Mouse (Mus musculus) midbrain, postnatal 0 days (tissue): ENCODE data around the gene Copg2. TPM values are rescaled to one million over a fixed set of nuclear protein-coding genes. Genes with fewer than 3 reads are reported as not detected.
"Not testable (repeated sequence)": the region's sequence is repeated elsewhere in the genome, so short reads cannot be mapped to it uniquely, and the experiment has no call there.

ENCODE experiments used
- ATAC-seq: fragments of 200-750 bp; cut with Nextera tagmentation; 2 replicates; pipeline ENCODE4 v1.8.0; 2017; ENCODE audit warnings: moderate number of reproducible peaks, mild to moderate bottlenecking, moderate TSS enrichment, moderate library complexity; ENCODE audit not compliant: low FRiP score
- DNase-seq: peaks from one replicate; pipeline ENCODE4 v3.0.0-alpha.2; 2015; ENCODE audit warnings: low spot score
- H3K27ac ChIP-seq: fragments of 300-500 bp; sonication (generic); 2 replicates; pipeline ENCODE4 v1.5.1; 2014; ENCODE audit warnings: low read depth, mild to moderate bottlenecking, low read length, mixed read lengths
- H3K27me3 ChIP-seq: fragments of 300-500 bp; sonication (generic); 2 replicates; pipeline ENCODE4 v1.6.1; 2014; ENCODE audit warnings: low read length, control low read depth, mixed read lengths; ENCODE audit not compliant: insufficient read depth
- H3K36me3 ChIP-seq: fragments of 300-500 bp; sonication (generic); 2 replicates; pipeline ENCODE4 v1.6.1; 2014; ENCODE audit warnings: low read length, control low read depth, mixed read lengths; ENCODE audit not compliant: insufficient read depth
- H3K4me1 ChIP-seq: fragments of 300-500 bp; sonication (generic); 2 replicates; pipeline ENCODE4 v1.6.1; 2014; ENCODE audit warnings: mild to moderate bottlenecking, control low read depth, antibody characterized with exemption, low read length, mixed read lengths; ENCODE audit not compliant: insufficient read depth
- H3K4me2 ChIP-seq: fragments of 300-500 bp; sonication (generic); 2 replicates; pipeline ENCODE4 v1.6.1; 2014; ENCODE audit warnings: low read depth, mild to moderate bottlenecking, low read length, mixed read lengths; ENCODE audit not compliant: poor library complexity, severe bottlenecking
- H3K4me3 ChIP-seq: fragments of 300-500 bp; sonication (generic); 2 replicates; pipeline ENCODE4 v1.5.1; 2014; ENCODE audit warnings: low read depth, mild to moderate bottlenecking, low read length, moderate library complexity
- H3K9ac ChIP-seq: fragments of 300-500 bp; sonication (generic); replicated peaks from 2 replicates; pipeline ENCODE4 v1.6.1; 2014; ENCODE audit warnings: mild to moderate bottlenecking, low read length, moderate library complexity, mixed read lengths; ENCODE audit not compliant: poor library complexity, severe bottlenecking
- H3K9me3 ChIP-seq: fragments of 300-500 bp; sonication (generic); 2 replicates; pipeline ENCODE4 v1.6.1; 2016; ENCODE audit warnings: low read length, control low read depth
- CTCF ChIP-seq: IDR thresholded peaks from 2 replicates; pipeline ENCODE4 v1.5.1; 2016; ENCODE audit warnings: antibody characterized with exemption, mild to moderate bottlenecking
- WGBS: fragments of 180-500 bp; shearing (Covaris S2); extraction: QIAGEN DNeasy Blood & Tissue Kit; methylation state at CpG from one replicate; pipeline ENCODE4 v1.1.7; 2014; 5-methylcytosine and 5-hydroxymethylcytosine counted together
- polyA plus RNA-seq: library from polyadenylated mRNA; unstranded; fragments of >200 nt; fragmentation: Nextera tagmentation; extraction: Ambion mirVana; gene quantifications from 2 replicates; pipeline ENCODE4 v1.2.1, GENCODE M21; 2015
- total RNA-seq: library from RNA; depleted of rRNA; stranded (reverse); fragments of >200 nt; gene quantifications from 2 replicates; pipeline ENCODE4 v1.2.3, GENCODE M21; 2014

Gene Copg2
- total and polyA plus RNA-seq, 2 experiments from 2014 or later = 30.0 to 39.3 TPM

DNA sequence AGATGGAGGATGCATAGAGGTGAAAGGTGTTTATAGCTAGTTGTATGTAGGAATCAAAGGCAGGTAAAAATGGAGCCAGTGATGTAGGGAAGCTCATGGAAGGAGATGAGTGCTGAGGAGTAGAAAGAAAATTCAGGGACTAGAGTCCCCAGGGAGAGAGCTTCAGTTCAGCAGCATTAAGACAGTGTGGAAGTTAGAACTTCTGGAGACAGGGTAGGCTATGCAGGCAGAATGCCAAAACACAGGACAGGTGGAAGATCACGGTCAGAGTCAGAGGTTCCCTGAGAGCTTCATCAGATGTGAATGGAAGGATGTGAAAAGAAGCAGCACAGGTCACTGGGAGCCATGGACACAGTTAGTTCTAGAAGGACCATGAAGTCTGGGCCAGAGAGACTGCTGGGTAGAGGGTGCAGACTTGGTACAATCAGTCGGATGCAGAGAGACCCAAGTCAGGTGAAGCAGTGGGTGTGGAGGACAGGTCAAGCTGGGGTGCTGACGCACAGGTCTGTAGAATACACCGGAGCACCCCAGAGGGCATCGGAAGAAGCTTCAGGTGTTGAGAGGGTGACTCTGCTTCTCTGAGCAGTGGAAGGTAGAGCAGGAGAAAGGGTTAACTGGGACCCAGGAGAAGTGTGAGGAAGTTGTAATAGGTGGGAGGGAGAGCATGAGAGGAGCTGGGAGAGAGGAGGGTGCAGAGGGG lies 91.4 kb downstream of the Copg2 start:
- H3K27ac ChIP-seq = peak overlapping the region; percentile 1; the same call in 1 of the 2 replicates
- DNase-seq (peak; percentile 10), ATAC-seq (no peak)
- peaks cover 24% of the 10 kb centered on the region for H3K36me3 ChIP-seq
- WGBS = 93% methylated on average over 5 of the region's 5 CpGs
- H3K4me2 ChIP-seq = no peak overlapping the region
- no peaks in the 10 kb centered on the region for H3K27me3 ChIP-seq
- H3K4me3 ChIP-seq = no peak overlapping the region
- no peak overlapping the region for H3K9ac ChIP-seq
- no peak for TF ChIP-seq CTCF
- no peaks in the 10 kb centered on the region for H3K9me3 ChIP-seq
- no peaks in the 10 kb centered on the region for H3K4me1 ChIP-seq

DNA sequence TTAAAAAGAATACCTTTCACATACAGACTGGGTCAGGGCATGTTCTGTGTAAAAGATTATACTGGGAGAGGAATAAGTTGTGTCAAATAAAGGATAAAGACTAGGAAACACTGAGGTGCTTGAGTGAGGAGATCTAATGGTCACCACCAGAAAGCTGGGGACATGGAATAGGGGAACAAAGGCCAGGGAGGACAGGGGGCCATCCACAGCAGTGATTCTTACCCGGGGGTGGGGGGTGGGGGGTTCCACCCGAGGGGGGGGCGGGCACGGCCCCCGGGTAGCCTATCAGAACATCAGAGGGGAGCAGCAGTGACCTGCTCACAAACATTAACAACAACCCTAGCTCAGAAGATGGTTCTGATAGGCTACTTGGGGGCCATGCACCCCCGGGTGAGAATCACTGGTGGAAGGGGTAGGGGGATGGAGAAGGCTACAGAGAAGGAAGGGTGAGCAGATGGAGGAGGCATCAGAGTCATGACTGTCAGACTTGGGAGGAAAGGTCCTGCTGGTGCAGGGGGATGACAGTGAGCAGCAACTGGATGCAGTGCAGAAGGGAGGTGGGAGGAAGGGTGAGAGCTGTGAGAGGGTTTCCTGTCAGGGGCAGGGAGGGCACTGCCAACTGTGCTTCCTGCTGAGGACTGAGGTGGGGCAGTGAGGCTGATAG lies 92.1 kb downstream of the Copg2 start:
- peak; percentile 15 for DNase-seq
- 89% methylated on average over 6 of the region's 6 CpGs for WGBS
- not testable (repeated sequence) for H3K4me2 ChIP-seq, H3K9ac ChIP-seq, H3K9me3 ChIP-seq, H3K27me3 ChIP-seq, H3K4me1 ChIP-seq, H3K4me3 ChIP-seq
- ATAC-seq = peak; percentile 84
- Histone ChIP-seq H3K36me3 (peaks cover 24% of the 10 kb centered on the region), H3K27ac (peak overlapping the region; percentile 1; the same call in 1 of the 2 replicates)

DNA sequence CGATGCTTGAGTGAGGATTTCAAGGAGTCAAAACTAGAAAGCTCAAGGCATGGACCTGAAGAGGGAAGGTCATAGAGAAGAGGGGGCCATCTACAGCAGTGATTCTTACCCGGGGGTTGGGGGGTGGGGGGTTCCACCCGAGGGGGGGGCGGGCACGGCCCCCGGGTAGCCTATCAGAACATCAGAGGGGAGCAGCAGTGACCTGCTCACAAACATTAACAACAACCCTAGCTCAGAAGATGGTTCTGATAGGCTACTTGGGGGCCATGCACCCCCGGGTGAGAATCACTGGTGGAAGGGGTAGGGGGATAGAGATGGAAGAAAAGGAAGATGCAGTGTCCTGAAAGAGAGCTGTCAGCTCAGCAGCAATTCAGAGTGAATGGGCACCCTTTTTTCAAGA lies 93.7 kb downstream of the Copg2 start:
- whole genome bisulfite sequencing = 94% methylated on average over 7 of the region's 7 CpGs
- not testable (repeated sequence) for H3K9me3 ChIP-seq, H3K4me2 ChIP-seq, H3K27ac ChIP-seq, H3K4me1 ChIP-seq, H3K27me3 ChIP-seq, H3K4me3 ChIP-seq, H3K9ac ChIP-seq, DNase-seq
- H3K36me3 ChIP-seq = peaks cover 24% of the 10 kb centered on the region
- peak; percentile 70; the same call in 1 of the 2 replicates for ATAC-seq

DNA sequence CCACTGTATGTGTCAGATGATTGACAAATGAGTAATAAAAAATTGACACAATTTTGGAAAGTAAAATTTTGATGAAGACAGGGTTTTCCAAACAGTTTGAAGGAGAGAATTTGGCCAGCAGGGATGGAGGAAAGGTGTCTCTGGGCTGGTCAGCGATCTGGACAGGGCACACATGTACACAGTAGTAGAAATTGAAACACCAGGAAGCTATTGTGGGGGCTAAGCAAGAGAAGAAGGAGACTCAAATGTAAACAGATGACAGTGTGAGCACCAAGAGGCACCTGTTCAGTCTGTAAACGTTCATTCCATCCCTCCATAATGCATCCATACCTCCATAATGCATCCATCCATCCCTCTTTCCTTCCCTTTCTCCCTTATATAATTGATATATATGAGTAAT lies 145.4 kb downstream of the Copg2 start:
- no peaks in the 10 kb centered on the region for H3K4me1 ChIP-seq
- H3K27me3 ChIP-seq = no peaks in the 10 kb centered on the region
- TF ChIP-seq CTCF = no peak
- H3K4me2 ChIP-seq = no peak overlapping the region
- no peak overlapping the region for H3K27ac ChIP-seq
- no peak overlapping the region for H3K9ac ChIP-seq
- DNase-seq (no peak), ATAC-seq (no peak)
- peaks cover 28% of the 10 kb centered on the region for H3K36me3 ChIP-seq
- H3K9me3 ChIP-seq = no peaks in the 10 kb centered on the region
- no peak overlapping the region for H3K4me3 ChIP-seq
- WGBS = 81% methylated on average over 2 of the region's 2 CpGs

DNA sequence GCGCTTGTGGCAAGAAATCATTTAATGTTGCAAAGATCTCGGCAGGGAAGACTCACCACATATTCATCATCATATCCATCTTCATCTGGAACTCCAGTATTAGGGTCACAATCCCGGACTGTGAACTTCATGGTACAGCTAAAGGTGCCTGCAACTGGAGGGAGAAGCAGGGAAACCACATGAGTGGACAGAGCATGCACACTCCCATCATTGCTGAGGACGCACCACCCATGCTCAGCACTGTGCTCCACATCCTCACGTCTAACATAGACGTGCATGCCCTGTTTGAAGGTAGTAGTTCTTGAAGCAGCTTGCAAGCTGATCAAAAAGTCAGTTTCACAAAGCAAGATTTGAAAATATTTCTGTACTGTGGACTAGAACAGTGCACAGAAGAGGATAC lies 146.1 kb downstream of the Copg2 start:
- WGBS = 78% methylated on average over 6 of the region's 6 CpGs
- Histone ChIP-seq H3K27ac (no peak overlapping the region), H3K4me2 (no peak overlapping the region), H3K9ac (no peak overlapping the region), H3K9me3 (no peaks in the 10 kb centered on the region), H3K36me3 (peaks cover 32% of the 10 kb centered on the region), H3K4me3 (no peak overlapping the region), H3K4me1 (no peaks in the 10 kb centered on the region), H3K27me3 (no peaks in the 10 kb centered on the region)
- DNase-seq (no peak), ATAC-seq (no peak)
- no peak for TF ChIP-seq CTCF

DNA sequence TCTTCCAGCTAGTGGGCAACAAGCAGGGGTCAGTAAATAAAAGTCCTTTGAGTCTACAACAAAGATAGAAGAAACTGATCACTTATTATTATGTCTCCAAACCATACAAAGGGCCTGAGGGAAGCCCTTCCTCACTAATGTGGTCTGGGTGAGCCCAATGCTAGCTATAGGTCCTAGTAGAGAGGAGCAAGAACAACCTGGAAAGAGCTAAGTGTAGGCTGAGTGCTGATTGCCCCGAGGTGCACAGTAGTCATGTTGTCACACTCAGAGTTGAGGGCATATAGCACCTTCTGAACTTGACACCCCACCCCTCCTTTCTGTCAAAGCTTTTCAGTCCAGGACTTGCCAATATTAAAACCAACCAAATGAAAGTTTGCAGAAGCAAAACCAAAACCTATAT lies 146.7 kb downstream of the Copg2 start:
- H3K9ac ChIP-seq = no peak overlapping the region
- no peak for ATAC-seq
- H3K4me1 ChIP-seq = no peaks in the 10 kb centered on the region
- no peak for DNase-seq
- H3K27me3 ChIP-seq = no peaks in the 10 kb centered on the region
- no peak for TF ChIP-seq CTCF
- H3K36me3 ChIP-seq = peaks cover 36% of the 10 kb centered on the region
- H3K27ac ChIP-seq = no peak overlapping the region
- H3K9me3 ChIP-seq = no peaks in the 10 kb centered on the region
- no peak overlapping the region for H3K4me3 ChIP-seq
- H3K4me2 ChIP-seq = no peak overlapping the region
- WGBS = 83% methylated on average over 1 of the region's 1 CpGs
